Mouse (Mus musculus) gastrocnemius, adult 2 months (tissue): ENCODE results near the gene Prss27. TPM values are rescaled to one million over a fixed set of nuclear protein-coding genes. Genes with fewer than 3 reads are reported as not detected.
"Not testable (repeated sequence)": the region's sequence is repeated elsewhere in the genome, so short reads cannot be mapped to it uniquely, and the experiment has no call there.

Experiments
- DNase-seq: peaks from one replicate; pipeline ENCODE4 v3.0.0; 2022
- H3K27ac ChIP-seq: fragments of 200-600 bp; 2 replicates; pipeline ENCODE4 v1.8.1; 2022; ENCODE audit warnings: mild to moderate bottlenecking
- H3K4me3 ChIP-seq: fragments of 200-600 bp; 2 replicates; pipeline ENCODE4 v1.8.1; 2022; ENCODE audit warnings: mild to moderate bottlenecking, moderate library complexity
- CTCF ChIP-seq: fragments of 200-600 bp; IDR thresholded peaks from 2 replicates; pipeline ENCODE4 v1.8.1; 2022; ENCODE audit warnings: antibody characterized with exemption, mild to moderate bottlenecking, moderate library complexity
- intact Hi-C: fragments of 180-260 bp; cut with DNase I; formaldehyde crosslinking; loops from one replicate; pipeline ENCODE4 v1.15.1; 2025
- total RNA-seq, 2 experiments: library from RNA; stranded (reverse); gene quantifications; 2 replicates each; pipeline ENCODE4 v1.2.3; 2021

The Prss27 gene
- total RNA-seq, 2 experiments from 2014 or later, result not detected

DNA sequence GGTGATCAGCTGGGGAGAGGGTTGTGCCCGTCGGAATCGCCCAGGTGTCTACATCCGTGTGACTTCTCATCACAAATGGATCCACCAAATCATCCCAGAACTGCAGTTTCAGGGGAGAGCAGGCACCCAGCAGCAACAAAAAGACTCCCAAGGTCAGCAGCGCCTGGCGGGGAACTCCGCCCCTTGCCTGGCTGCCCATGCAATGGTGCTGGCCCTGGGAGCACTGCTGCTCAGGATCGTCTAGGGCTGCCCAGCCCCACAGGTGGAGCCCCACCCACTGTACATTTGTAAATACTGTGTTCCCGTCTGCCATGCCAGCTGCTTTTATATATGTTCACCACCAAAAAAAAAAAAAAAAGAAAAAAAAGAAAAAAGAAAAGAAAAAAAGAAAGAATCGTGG is 7.7 kb downstream of the Prss27 start:
- H3K27ac ChIP-seq, result no peak overlapping the region
- no peak overlapping the region for H3K4me3 ChIP-seq
- no peak for TF ChIP-seq CTCF
- no peak for DNase-seq
- intact Hi-C loops, result no loop called here

DNA sequence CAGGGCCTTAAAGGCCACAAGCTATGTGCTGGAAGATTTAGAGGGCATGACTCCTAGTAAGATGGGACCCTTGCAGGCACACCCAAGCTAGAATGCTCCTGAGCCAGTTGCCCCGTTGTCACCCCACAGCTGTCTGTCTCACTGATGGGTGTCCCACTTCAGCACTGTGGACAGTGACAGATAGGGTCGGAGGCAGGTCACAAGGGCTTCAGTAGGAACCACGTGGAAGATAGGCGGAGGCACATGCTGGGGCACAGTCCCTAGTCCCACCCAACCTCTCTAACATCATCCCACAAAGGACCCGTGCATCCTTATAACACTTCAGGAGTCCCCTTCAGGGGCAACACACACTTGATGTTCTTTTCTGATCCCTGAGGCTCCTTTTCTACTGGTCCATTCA is 8.1 kb downstream of the Prss27 start:
- no peak for TF ChIP-seq CTCF
- intact Hi-C loops, result no loop called here
- Histone ChIP-seq H3K27ac (no peak overlapping the region), H3K4me3 (no peak overlapping the region)
- no peak for DNase-seq

DNA sequence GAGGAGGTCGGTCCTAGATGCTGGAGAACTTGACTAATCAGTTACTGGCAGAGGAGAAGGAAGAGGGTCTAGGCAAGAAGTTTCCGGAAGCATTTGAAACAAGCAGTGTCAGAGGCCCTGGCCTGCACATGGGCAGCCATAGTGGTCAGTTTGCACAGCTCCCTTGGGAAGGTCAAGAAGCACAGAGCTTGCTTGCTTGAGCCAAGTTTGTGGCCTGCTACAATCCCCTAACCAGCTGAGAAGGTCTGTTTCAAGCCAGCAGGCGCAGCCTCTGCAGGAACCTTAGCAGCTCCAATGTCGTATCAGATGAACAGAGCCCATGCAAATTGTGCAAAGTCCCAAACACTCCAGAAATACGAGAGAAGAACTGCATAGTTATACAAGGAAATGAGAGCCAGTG is 10.1 kb downstream of the Prss27 start:
- Histone ChIP-seq H3K4me3 (no peak overlapping the region), H3K27ac (no peak overlapping the region)
- TF ChIP-seq CTCF, result no peak
- no peak for DNase-seq
- intact Hi-C loops, result no loop called here

DNA sequence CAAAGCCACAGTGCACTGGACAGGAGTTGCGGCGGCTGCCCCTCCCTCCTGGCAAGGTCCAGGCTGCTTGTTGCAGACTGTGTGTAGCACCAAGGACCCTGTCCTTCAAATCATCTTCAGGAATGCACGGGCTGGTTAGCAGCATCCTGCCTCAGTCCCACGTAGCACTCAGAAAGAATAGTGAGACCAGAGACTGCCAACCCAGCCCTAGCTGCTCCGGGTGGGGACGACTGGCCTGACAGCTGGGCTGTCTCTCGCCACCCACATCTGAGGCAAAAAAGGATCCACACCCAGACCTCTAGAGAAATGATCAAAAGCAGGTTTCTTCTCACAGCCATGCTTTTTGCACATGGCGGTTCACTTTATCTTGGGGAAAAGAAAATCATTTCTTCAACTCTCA is 11.1 kb downstream of the Prss27 start:
- intact Hi-C loops, result no loop called here
- no peak for TF ChIP-seq CTCF
- H3K4me3 ChIP-seq, result no peak overlapping the region
- no peak for DNase-seq
- no peak overlapping the region for H3K27ac ChIP-seq

DNA sequence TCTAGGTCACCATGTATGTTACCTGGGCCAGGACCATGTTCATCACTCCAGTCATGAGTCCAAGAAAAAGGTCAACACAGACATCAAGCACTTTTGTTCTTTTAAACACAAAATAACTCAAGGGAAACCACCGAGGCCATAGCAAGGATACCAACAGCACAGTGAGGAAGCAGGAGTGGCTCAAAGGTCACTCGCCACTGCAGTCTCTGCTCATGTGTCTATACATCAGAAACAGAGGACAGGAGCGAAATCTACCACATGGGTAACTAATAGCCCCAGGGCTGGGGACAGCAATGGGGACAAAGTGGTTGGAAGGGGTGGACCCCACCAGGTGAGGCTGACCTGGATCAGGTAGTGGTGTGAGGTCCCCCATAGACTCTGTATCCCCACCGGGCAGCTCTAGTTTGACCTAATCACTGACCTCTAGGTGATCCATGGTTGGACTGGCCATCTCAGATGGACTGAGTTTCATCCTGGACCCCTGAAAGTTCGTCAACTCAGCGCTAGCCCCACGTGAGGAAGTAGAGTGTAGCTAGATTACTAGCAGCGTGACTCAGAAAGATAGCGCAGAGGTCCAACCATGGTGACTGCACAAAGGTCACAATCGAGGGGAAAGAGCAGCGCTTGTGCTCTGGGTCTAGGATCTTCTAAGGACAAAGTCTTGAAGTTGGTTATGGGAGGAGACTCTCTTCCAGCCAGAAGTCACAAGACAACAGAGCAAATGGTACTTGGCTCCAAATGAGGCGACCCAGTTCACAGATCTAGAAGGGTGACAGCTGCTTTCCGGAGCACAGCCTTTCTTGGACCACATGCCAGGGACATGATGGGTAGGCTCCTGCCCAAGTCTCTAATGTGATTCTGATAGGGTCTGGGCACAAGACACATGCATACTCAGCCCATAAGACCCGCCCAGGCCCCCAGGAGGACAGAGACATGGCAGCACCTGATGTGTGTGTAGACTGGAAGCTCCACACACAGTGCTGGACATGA is 19.0 kb downstream of the Prss27 start:
- TF ChIP-seq CTCF, result no peak
- DNase-seq, result no peak
- no peak overlapping the region for H3K4me3 ChIP-seq
- intact Hi-C loops, result no loop called here
- no peak overlapping the region for H3K27ac ChIP-seq

DNA sequence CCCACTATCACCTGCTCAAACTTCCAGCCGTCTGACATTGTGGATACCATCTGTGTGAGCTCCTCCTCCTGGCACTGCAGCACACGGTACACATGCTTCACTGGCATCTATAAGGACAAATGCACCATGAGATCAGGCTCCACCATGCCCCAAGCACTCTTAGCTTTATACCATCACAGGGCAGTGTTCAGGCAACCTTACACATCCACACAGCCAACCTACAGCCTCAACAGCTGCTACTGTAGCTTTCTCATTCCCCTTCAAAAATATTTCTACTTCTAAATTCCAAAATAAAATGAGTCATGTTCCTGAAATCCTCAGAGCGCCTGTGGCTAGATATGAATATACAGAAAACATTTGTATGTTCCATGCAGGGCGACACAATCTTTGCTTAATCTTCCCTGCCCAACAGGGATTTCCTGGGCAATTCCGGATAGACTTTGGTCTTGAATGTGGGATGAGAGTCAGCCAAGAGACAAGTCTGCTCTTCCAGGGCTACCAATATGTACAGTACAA is 19.8 kb downstream of the Prss27 start:
- DNase-seq, result no peak
- H3K27ac ChIP-seq, result no peak overlapping the region
- no peak for TF ChIP-seq CTCF
- intact Hi-C loops, result no loop called here
- H3K4me3 ChIP-seq, result no peak overlapping the region

DNA sequence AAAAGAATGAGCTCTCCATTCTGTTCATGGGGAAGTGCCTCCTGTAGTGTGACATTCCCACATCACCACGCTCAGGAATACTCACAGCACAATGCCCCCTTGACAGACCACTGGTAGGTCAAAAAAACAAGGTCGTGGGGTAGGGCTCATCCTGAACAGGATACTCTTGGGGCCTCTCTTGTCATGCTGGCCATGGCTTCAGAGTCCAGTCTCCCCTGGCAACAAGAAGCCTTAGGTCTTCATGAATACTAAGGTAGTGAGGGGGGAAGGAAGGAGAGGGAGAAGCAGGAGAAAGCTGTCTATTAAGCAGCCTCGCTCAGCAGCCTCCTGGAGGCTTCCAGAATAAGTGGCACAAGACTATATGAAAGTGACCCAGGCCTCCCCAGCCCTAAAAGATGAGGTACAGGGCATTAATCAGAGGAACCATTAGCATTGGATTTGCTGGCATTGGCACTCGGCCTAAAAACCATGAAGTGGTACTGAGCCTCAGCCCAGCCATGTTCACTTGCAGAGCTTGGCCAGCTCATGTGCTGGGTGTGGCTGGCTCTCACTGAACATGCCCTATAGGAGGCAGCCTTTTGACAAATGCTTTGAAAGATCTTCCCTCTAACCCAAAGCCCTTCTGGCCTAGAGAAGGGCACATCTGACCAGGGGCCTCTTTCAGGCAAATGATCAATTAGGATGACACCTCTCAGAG is 24.7 kb downstream of the Prss27 start:
- no peak overlapping the region for H3K4me3 ChIP-seq
- intact Hi-C loops, result no loop called here
- no peak for TF ChIP-seq CTCF
- no peak overlapping the region for H3K27ac ChIP-seq
- no peak for DNase-seq

DNA sequence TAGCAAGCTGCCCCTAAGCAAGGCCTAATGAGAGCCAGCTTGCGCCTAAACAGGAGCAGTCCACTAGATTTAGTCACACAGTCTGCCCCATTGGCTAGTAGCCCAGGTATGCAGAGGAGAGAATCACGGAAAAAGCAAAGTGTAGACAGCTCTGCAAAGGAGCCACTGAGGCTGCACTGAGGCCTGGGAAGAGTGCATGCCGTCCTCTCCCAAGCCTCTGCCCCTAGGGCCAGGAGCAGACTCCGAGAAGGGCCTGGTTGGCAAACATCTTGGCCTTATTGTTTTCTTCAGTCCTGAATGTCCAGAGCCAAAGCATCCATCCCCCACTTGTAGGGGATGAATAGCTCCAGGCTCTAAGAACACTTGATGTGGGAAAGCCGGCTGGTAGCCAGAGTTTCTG is 30.3 kb downstream of the Prss27 start:
- H3K27ac ChIP-seq, result 0 out of 2 replicates have a peak overlapping the region, but pooled peaks have one; percentile 24
- H3K4me3 ChIP-seq, result no peak overlapping the region
- intact Hi-C loops, result no loop called here
- no peak for TF ChIP-seq CTCF
- DNase-seq, result no peak

DNA sequence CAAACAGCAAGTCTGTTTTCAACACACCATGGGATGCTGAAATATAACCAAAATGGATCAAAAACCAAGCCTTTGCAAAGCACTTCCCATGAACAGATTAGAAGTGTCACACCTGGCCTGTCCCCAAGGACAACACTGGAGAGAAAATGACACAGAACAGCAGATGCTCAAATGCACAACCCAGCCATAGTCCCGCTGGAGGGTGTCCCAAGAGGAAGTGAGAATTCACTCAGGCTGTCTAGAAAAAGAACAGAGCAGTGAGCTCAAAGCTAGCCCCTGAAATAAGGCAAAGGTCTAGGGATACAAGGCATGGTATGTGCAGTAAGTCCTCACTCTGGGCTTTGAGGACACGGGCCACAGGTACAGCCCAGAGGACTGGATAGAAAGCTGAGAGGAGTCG is 31.6 kb downstream of the Prss27 start:
- intact Hi-C loops, result no loop called here
- Histone ChIP-seq H3K27ac (no peak overlapping the region), H3K4me3 (no peak overlapping the region)
- no peak for TF ChIP-seq CTCF
- no peak for DNase-seq

DNA sequence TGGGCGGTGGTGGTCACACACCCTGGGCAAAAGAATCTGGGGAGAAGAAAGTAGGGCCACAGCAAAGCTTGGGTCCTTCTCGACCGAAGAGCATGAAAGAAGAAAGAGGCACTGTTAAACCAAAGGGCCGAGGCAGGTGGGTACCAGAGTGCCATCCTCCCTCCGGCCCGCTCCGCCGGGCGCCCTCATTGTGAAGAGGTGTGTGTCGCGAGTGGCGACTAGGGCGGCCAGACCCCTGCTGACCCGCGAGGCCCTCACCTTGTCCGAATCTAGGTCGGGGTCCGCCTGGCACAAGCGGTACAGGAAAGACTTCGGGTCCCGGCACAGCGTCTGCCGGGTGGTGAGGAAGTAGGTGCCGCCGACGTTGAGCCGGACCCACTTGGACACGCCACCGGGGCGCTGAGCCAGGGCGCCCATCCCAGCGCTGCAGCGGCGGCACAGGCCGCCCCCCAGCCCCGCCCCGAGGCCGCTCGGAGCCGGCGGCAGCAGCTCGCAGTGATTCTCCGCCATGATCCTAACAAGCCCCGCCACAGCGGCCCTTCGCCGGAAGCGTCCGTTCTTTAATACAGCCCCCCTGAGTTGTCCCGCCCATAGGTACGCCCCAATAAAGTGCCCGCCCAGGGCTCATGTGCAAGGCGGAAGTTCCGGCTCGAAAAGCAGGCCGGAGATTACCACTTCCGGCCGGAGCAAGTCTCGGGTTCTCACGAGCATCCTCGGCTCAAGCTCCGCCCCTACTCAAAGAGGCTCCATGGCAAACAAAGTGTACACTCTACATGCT is 35.2 kb downstream of the Prss27 start, which contains the start of gene Kctd5:
TSS of gene Kctd5 (minus strand) at position 567 of the 778 bp plus-strand sequence.
- DNase-seq, result peak; percentile 96
- H3K4me3 ChIP-seq, result peak within 1 kb of the TSS; percentile 87
- TF ChIP-seq CTCF, result no peak
- peak within 1 kb of the TSS; percentile 92 for H3K27ac ChIP-seq
- intact Hi-C loops, result loop anchor here (5.0 kb wide), 1 partner anchor 69 kb away; no protein-coding TSS in a partner anchor

DNA sequence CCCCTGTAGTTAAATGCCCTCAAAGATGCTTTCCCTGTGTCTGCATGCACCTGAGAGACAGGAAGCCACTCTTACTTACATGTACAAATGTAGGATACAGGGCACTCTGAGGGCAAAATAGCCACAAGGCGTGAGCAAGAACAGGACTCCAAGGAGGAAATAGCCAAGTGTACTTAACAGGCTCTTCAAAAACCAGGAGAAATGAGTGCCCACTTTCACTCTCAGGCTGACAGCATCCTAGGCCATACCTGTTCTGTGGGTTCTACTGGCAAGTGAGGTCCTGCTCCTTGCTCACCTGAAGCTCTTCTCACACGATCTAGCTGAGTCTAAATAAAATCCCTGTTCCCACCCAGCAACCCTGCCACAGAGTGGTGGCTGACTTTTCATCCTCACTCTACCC is 39.2 kb downstream of the Prss27 start:
- Histone ChIP-seq H3K27ac (no peak overlapping the region), H3K4me3 (no peak overlapping the region)
- intact Hi-C loops, result no loop called here
- no peak for TF ChIP-seq CTCF
- DNase-seq, result no peak

DNA sequence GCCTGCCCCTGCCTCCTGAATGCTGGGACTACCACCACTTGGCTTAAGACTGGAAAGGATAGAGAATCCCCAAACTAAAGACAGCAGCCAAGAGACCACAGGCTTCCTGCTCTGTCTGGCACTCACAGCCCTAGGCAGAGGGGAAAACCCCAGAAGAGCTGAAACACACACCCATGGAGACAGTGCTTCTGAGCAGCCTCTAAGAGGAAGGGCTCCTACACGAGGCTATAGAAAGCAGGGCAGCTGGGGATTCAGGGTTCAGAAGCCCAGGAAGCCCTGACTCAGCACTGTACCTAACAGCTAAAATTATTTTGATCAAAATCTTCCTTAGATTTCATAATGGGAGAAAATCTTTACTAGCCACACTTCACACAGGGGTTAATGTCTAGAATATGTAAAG is 46.6 kb downstream of the Prss27 start:
- TF ChIP-seq CTCF, result no peak
- intact Hi-C loops, result no loop called here
- Histone ChIP-seq H3K4me3 (no peak overlapping the region), H3K27ac (no peak overlapping the region)
- DNase-seq, result no peak

DNA sequence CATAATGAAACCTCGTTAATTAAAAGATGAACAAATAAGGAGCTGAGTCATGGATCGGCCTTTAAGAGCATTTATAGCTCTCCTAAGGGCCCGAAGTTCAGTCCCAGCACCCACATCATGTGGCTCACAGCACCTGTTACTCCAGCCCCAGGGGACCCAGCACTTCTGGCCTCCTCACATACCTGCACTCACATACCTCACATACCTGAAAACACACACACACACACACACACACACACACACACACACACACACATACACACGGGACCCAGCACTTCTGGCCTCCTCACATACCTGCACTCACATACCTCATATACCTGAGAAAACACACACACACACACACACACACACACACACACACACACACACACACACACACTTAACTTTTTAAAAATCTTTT is 48.5 kb downstream of the Prss27 start:
- H3K27ac ChIP-seq, H3K4me3 ChIP-seq, intact Hi-C loops, DNase-seq: not testable (repeated sequence)
